Mouse (Mus musculus) G1E (cell line): Measurements from ENCODE around the gene Abr. TPM values are rescaled to one million over a fixed set of nuclear protein-coding genes. Genes with fewer than 3 reads are reported as not detected.

ENCODE experiments used
- ATAC-seq: 2 replicates; pipeline ENCODE4 v1.8.0; 2016; ENCODE audit warnings: mild to moderate bottlenecking; ENCODE audit not compliant: insufficient number of reproducible peaks, poor library complexity, low FRiP score, severe bottlenecking; ENCODE audit errors: extremely low read depth
- DNase-seq: peaks from one replicate; pipeline ENCODE4 v3.0.0; 2012; ENCODE audit warnings: low spot score
- H3K27me3 ChIP-seq: 2 replicates; pipeline ENCODE4 v1.6.1; 2012; ENCODE audit warnings: mild to moderate bottlenecking, low read length, inconsistent platforms; ENCODE audit not compliant: insufficient read depth
- H3K36me3 ChIP-seq: replicated peaks from 2 replicates; pipeline ENCODE3; 2012; ENCODE audit warnings: mild to moderate bottlenecking, inconsistent platforms
- H3K4me1 ChIP-seq: 2 replicates; pipeline ENCODE4 v1.6.1; 2012; ENCODE audit warnings: low read depth, low read length, inconsistent platforms, mixed read lengths; ENCODE audit not compliant: insufficient read depth
- H3K4me3 ChIP-seq: 2 replicates; pipeline ENCODE4 v1.5.1; 2012; ENCODE audit warnings: low read depth, mild to moderate bottlenecking, inconsistent platforms, low read length, moderate library complexity, mixed read lengths
- H3K9me3 ChIP-seq: replicated peaks from 2 replicates; pipeline ENCODE4 v1.6.1; 2012; ENCODE audit warnings: inconsistent platforms
- CTCF ChIP-seq: IDR thresholded peaks from 2 replicates; pipeline ENCODE4 v1.5.1; 2012; ENCODE audit warnings: low read depth, low read length, inconsistent platforms, mixed read lengths
- GATA1 ChIP-seq: IDR thresholded peaks from 2 replicates; pipeline ENCODE4 v1.6.1; 2012; ENCODE audit warnings: borderline replicate concordance, low read length, inconsistent platforms, mixed read lengths
- GATA2 ChIP-seq: IDR thresholded peaks from 2 replicates; pipeline ENCODE4 v1.6.1; 2012; ENCODE audit warnings: low read depth, low read length, inconsistent platforms, borderline replicate concordance
- POLR2AphosphoS5 ChIP-seq: IDR thresholded peaks from 2 replicates; pipeline ENCODE4 v1.6.1; 2012; ENCODE audit warnings: low read depth, low read length, inconsistent platforms; ENCODE audit not compliant: insufficient replicate concordance
- TAL1 ChIP-seq: conservative IDR thresholded peaks from 2 replicates; pipeline ENCODE4 v1.6.1; 2012; ENCODE audit warnings: low read depth, low read length, inconsistent platforms, mixed read lengths
- polyA plus RNA-seq: library from polyadenylated mRNA; stranded (reverse); fragments of >175 nt; gene quantifications from 2 replicates; pipeline ENCODE4 v1.2.3, GENCODE M21; 2012
- total RNA-seq, 2 experiments: library from RNA; stranded (forward) in 1 of 2; stranded (reverse) in 1 of 2; fragments of 200-1000 nt in 1 of 2; fragments of >200 nt in 1 of 2; fragmentation: Nextera tagmentation in 1 of 2; gene quantifications; 2 replicates each; pipeline ENCODE4 v1.2.3; 2014 to 2017

The Abr gene
- total and polyA plus RNA-seq, 3 experiments, result 0.82 TPM; not detected in 2

GRCm38 (mm10) chr11:76525646-76526351 is 96.3 kb downstream of the Abr start:
- Histone ChIP-seq H3K36me3 (no peaks in the 10 kb centered on the region), H3K4me3 (no peak overlapping the region)
- no peak for TF ChIP-seq GATA2
- TF ChIP-seq GATA1, result no peak
- no peak for TF ChIP-seq POLR2AphosphoS5

GRCm38 (mm10) chr11:76524947-76525346 is 97.2 kb downstream of the Abr start:
- DNase-seq, result peak; percentile 27
- TF ChIP-seq POLR2AphosphoS5 (no peak), CTCF (peak; percentile 86)

More at GRCm38 (mm10) chr11:76525646-76526351, 96.3 kb downstream of the Abr start:
- Histone ChIP-seq H3K9me3 (no peaks in the 10 kb centered on the region), H3K4me1 (no peaks in the 10 kb centered on the region), H3K27me3 (peaks cover 9% of the 10 kb centered on the region)
- ATAC-seq, result no peak
- DNase-seq, result no peak

GRCm38 (mm10) chr11:76523356-76523755 is 98.8 kb downstream of the Abr start:
- no peak overlapping the region for H3K4me3 ChIP-seq
- H3K9me3 ChIP-seq, result no peaks in the 10 kb centered on the region
- no peaks in the 10 kb centered on the region for H3K36me3 ChIP-seq
- TF ChIP-seq GATA1, result no peak
- TF ChIP-seq TAL1, result no peak
- TF ChIP-seq POLR2AphosphoS5, result no peak
- ATAC-seq, result no peak
- H3K4me1 ChIP-seq, result no peaks in the 10 kb centered on the region
- H3K27me3 ChIP-seq, result peaks cover 11% of the 10 kb centered on the region; the same call in 1 of the 2 replicates
- DNase-seq, result no peak

More at GRCm38 (mm10) chr11:76524947-76525346, 97.2 kb downstream of the Abr start:
- Histone ChIP-seq H3K4me3 (no peak overlapping the region), H3K27me3 (peaks cover 9% of the 10 kb centered on the region), H3K4me1 (no peaks in the 10 kb centered on the region), H3K9me3 (no peaks in the 10 kb centered on the region), H3K36me3 (no peaks in the 10 kb centered on the region)
- ATAC-seq, result no peak

- no peak overlapping the region for H3K4me3 ChIP-seq
- peaks cover 19% of the 10 kb centered on the region for H3K27me3 ChIP-seq
- no peaks in the 10 kb centered on the region for H3K4me1 ChIP-seq
- H3K9me3 ChIP-seq, result no peaks in the 10 kb centered on the region
- DNase-seq (no peak), ATAC-seq (no peak)
- TF ChIP-seq CTCF, result no peak
- TF ChIP-seq GATA2, result no peak
- no peak for TF ChIP-seq TAL1
- no peak for TF ChIP-seq POLR2AphosphoS5
- no peak for TF ChIP-seq GATA1
- no peaks in the 10 kb centered on the region for H3K36me3 ChIP-seq
These were observed 101.2 kb downstream of the Abr start for GRCm38 (mm10) chr11:76520889-76521288.

GRCm38 (mm10) chr11:76518613-76519012 is 103.5 kb downstream of the Abr start:
- no peak for TF ChIP-seq GATA2
- TF ChIP-seq TAL1, result no peak
- TF ChIP-seq POLR2AphosphoS5, result no peak
- TF ChIP-seq GATA1, result no peak
- TF ChIP-seq CTCF, result no peak
- no peaks in the 10 kb centered on the region for H3K9me3 ChIP-seq
- H3K4me3 ChIP-seq, result no peak overlapping the region
- H3K4me1 ChIP-seq, result no peaks in the 10 kb centered on the region
- no peak for DNase-seq
- no peaks in the 10 kb centered on the region for H3K36me3 ChIP-seq
- peaks cover 26% of the 10 kb centered on the region for H3K27me3 ChIP-seq
- no peak for ATAC-seq

GRCm38 (mm10) chr11:76518125-76518524 is 104.0 kb downstream of the Abr start:
- ATAC-seq (no peak), DNase-seq (no peak)
- no peak for TF ChIP-seq POLR2AphosphoS5
- TF ChIP-seq TAL1, result 0 out of 2 replicates have a peak, but pooled peaks have one; percentile 4
- Histone ChIP-seq H3K9me3 (no peaks in the 10 kb centered on the region), H3K27me3 (peaks cover 22% of the 10 kb centered on the region), H3K36me3 (no peaks in the 10 kb centered on the region), H3K4me1 (no peaks in the 10 kb centered on the region), H3K4me3 (no peak overlapping the region)

GRCm38 (mm10) chr11:76516951-76517350 is 105.2 kb downstream of the Abr start:
- ATAC-seq, result no peak
- Histone ChIP-seq H3K4me3 (no peak overlapping the region), H3K9me3 (no peaks in the 10 kb centered on the region), H3K4me1 (no peaks in the 10 kb centered on the region), H3K36me3 (no peaks in the 10 kb centered on the region), H3K27me3 (peaks cover 22% of the 10 kb centered on the region)
- TF ChIP-seq GATA2, result no peak
- no peak for TF ChIP-seq TAL1
- TF ChIP-seq CTCF, result no peak
- no peak for TF ChIP-seq POLR2AphosphoS5
- DNase-seq, result no peak
